In genomic region chr10:77164041-77164436, GRCm38 (mm10) we compare ENCODE assay signal across 10 mouse cellular contexts. TPM values are rescaled to one million over a fixed set of nuclear protein-coding genes. Genes with fewer than 3 reads are reported as not detected.
DNase-seq lines count a peak whose midpoint lies in the region; ATAC-seq and TF ChIP-seq lines count a peak whose summit lies in the region.
"Had no signal": no experiment of that assay in that cellular context is flagged by ENCODE, and none has a peak within 500 bp of the region (broad histone marks: within the 10 kb centered on the region; RNA-seq: fewer than 3 reads in every experiment).

No protein-coding gene starts in this region.

- no peaks in the 10 kb centered on the region for H3K9me3 ChIP-seq in heart, embryonic 10.5 days
- no peaks in the 10 kb centered on the region for H3K9me3 ChIP-seq in liver, embryonic 11.5 days (ENCODE audit: control insufficient read depth, low read length)
- H3K9me3 ChIP-seq in liver, postnatal 0 days (ENCODE audit: low read length), result no peaks in the 10 kb centered on the region
- no peaks in the 10 kb centered on the region for H3K9me3 ChIP-seq in embryonic facial prominence, embryonic 10.5 days
- H3K9me3 ChIP-seq in limb, embryonic 10.5 days (replicated peaks), result no peaks in the 10 kb centered on the region

- peak overlapping the region; percentile 91 for H3K27ac ChIP-seq in heart, embryonic 10.5 days
- H3K27ac ChIP-seq in liver, embryonic 11.5 days (ENCODE audit: low read depth, low read length), result no peak overlapping the region
- H3K27ac ChIP-seq in liver, postnatal 0 days (ENCODE audit: low read depth), result no peak overlapping the region
- H3K27ac ChIP-seq in embryonic facial prominence, embryonic 10.5 days (replicated peaks), result peak overlapping the region; percentile 91
- H3K27ac ChIP-seq in limb, embryonic 10.5 days, result peak overlapping the region; percentile 93

- no peaks in the 10 kb centered on the region for H3K36me3 ChIP-seq in heart, embryonic 10.5 days
- no peaks in the 10 kb centered on the region for H3K36me3 ChIP-seq in liver, embryonic 11.5 days (ENCODE audit: control insufficient read depth, insufficient read depth, low read length)
- H3K36me3 ChIP-seq in liver, postnatal 0 days (replicated peaks; ENCODE audit: insufficient read depth, low read length), result no peaks in the 10 kb centered on the region
- peaks cover 6% of the 10 kb centered on the region for H3K36me3 ChIP-seq in embryonic facial prominence, embryonic 10.5 days (replicated peaks)
- H3K36me3 ChIP-seq in limb, embryonic 10.5 days, result no peaks in the 10 kb centered on the region; the same call in 1 of the 2 replicates

- H3K9ac ChIP-seq in liver, embryonic 11.5 days (ENCODE audit: low read depth, low read length), result no peak overlapping the region
- no peak overlapping the region for H3K9ac ChIP-seq in liver, postnatal 0 days (replicated peaks)

- no peak for TF ChIP-seq EP300 in liver, postnatal 0 days (IDR thresholded peaks at IDR 0.05; ENCODE audit: low read depth)

- H3K4me2 ChIP-seq in liver, embryonic 11.5 days, result peak overlapping the region; percentile 97
- H3K4me2 ChIP-seq in liver, postnatal 0 days (ENCODE audit: low read depth, low read length), result no peak overlapping the region

- peak overlapping the region; percentile 81 for H3K4me3 ChIP-seq in heart, embryonic 10.5 days
- H3K4me3 ChIP-seq in liver, embryonic 11.5 days (ENCODE audit: low read depth, low read length), result no peak overlapping the region
- no peak overlapping the region for H3K4me3 ChIP-seq in liver, postnatal 0 days (ENCODE audit: low read depth, low read length)
- peak overlapping the region; percentile 75 for H3K4me3 ChIP-seq in embryonic facial prominence, embryonic 10.5 days
- peak overlapping the region; percentile 70 for H3K4me3 ChIP-seq in limb, embryonic 10.5 days

- no peaks in the 10 kb centered on the region for H3K27me3 ChIP-seq in heart, embryonic 10.5 days (ENCODE audit: insufficient read depth, poor library complexity, severe bottlenecking)
- peaks cover 31% of the 10 kb centered on the region for H3K27me3 ChIP-seq in liver, embryonic 11.5 days (replicated peaks; ENCODE audit: control insufficient read depth, insufficient read depth, low read length)
- H3K27me3 ChIP-seq in liver, postnatal 0 days (ENCODE audit: insufficient read depth, low read length), result peaks cover 42% of the 10 kb centered on the region
- peaks cover 36% of the 10 kb centered on the region for H3K27me3 ChIP-seq in embryonic facial prominence, embryonic 10.5 days (replicated peaks; ENCODE audit: low read depth, poor library complexity, severe bottlenecking)
- H3K27me3 ChIP-seq in limb, embryonic 10.5 days (ENCODE audit: low read depth, poor library complexity, severe bottlenecking), result peaks cover 16% of the 10 kb centered on the region

- ATAC-seq in liver, embryonic 11.5 days (replicated peaks; ENCODE audit: low FRiP score), result no peak
- ATAC-seq in liver, postnatal 0 days, result no peak

- peaks cover 74% of the 10 kb centered on the region for H3K4me1 ChIP-seq in heart, embryonic 10.5 days
- H3K4me1 ChIP-seq in liver, embryonic 11.5 days (replicated peaks; ENCODE audit: control insufficient read depth, insufficient read depth, low read length), result peaks cover 44% of the 10 kb centered on the region
- peaks cover 20% of the 10 kb centered on the region for H3K4me1 ChIP-seq in liver, postnatal 0 days (ENCODE audit: insufficient read depth)
- peaks cover 93% of the 10 kb centered on the region for H3K4me1 ChIP-seq in embryonic facial prominence, embryonic 10.5 days
- peaks cover 67% of the 10 kb centered on the region for H3K4me1 ChIP-seq in limb, embryonic 10.5 days

- 18% methylated on average over 5 of the region's 5 CpGs for WGBS in heart, embryonic 10.5 days
- 40% methylated on average over 5 of the region's 5 CpGs for WGBS in liver, embryonic 11.5 days
- 67% methylated on average over 5 of the region's 5 CpGs for WGBS in liver, postnatal 0 days (ENCODE audit: insufficient replicate concordance)
- 20% methylated on average over 5 of the region's 5 CpGs for WGBS in embryonic facial prominence, embryonic 10.5 days
- WGBS in limb, embryonic 10.5 days, result 34% methylated on average over 5 of the region's 5 CpGs

- DNase-seq in heart, embryonic 10.5 days (ENCODE audit: low spot score), result no peak
- DNase-seq in heart, adult 18-20 months, result no peak
- DNase-seq in liver, embryonic 11.5 days (ENCODE audit: low spot score), result no peak
- DNase-seq in liver, postnatal 0 days, result no peak
- DNase-seq in embryonic facial prominence, embryonic 10.5 days (ENCODE audit: low spot score), result no peak
- DNase-seq in limb, embryonic 10.5 days (ENCODE audit: low spot score), result no peak
- DNase-seq in spleen, postnatal 36 days (ENCODE audit: low spot score in 2 of 2), result no peak
- DNase-seq in cerebellum, postnatal 14 days, result no peak
- DNase-seq: adrenal gland, postnatal 25 days; cerebellum, adult 18-20 months had no signal

- TF ChIP-seq CTCF in liver, postnatal 0 days (IDR thresholded peaks at IDR 0.05; ENCODE audit: low read depth), result no peak

RNA-seq across cellular contexts. Expression of gene Col18a1, which starts 2.3 kb away (rescaled TPM):
- polyA plus RNA-seq in heart, embryonic 10.5 days (2016; fragmentation: Nextera tagmentation; extraction: Ambion mirVana), result 232 and 318 TPM in 2 replicates
- total RNA-seq in heart, adult 18-20 months (2021), result 1 to 10 TPM; 7.9 to 8.5 TPM
- polyA plus RNA-seq in liver, embryonic 11.5 days (2014; fragmentation: Nextera tagmentation; extraction: Ambion mirVana), result 55.3 and 60.2 TPM in 2 replicates
- polyA plus RNA-seq in liver, postnatal 0 days (2015; fragmentation: Nextera tagmentation; extraction: Ambion mirVana), result 137 and 167 TPM in 2 replicates
- 184 and 201 TPM in 2 replicates for polyA plus RNA-seq in embryonic facial prominence, embryonic 10.5 days (2016; fragmentation: Nextera tagmentation; extraction: Ambion mirVana)
- polyA plus RNA-seq in limb, embryonic 10.5 days (2016; fragmentation: Nextera tagmentation; extraction: Ambion mirVana), result 149 and 159 TPM in 2 replicates

Comparison
In these comparisons a context has a peak if more than half of its experiments do, and no peak if none do; other contexts are left out.
1. H3K27ac ChIP-seq: peak in heart, embryonic 10.5 days (single experiment), embryonic facial prominence, embryonic 10.5 days (single experiment) and limb, embryonic 10.5 days (single experiment); none in liver, embryonic 11.5 days (single experiment) and liver, postnatal 0 days (single experiment).
2. H3K4me3 ChIP-seq: peak in heart, embryonic 10.5 days (single experiment), embryonic facial prominence, embryonic 10.5 days (single experiment) and limb, embryonic 10.5 days (single experiment); none in liver, embryonic 11.5 days (single experiment) and liver, postnatal 0 days (single experiment).